Mouse (Mus musculus) CD4-positive, CD25-positive, alpha-beta regulatory T cell, adult 9 weeks (primary cell): ENCODE results near the gene Tex52. TPM values are rescaled to one million over a fixed set of nuclear protein-coding genes. Genes with fewer than 3 reads are reported as not detected.

Source experiments
- polyA plus RNA-seq: library from polyadenylated mRNA; unstranded; fragments of 100-300 nt; shearing (Covaris generic); gene quantifications from one replicate; pipeline ENCODE4 v1.2.1, GENCODE M21; 2017

The Tex52 gene
- polyA plus RNA-seq: not detected

GRCm38 (mm10) chr6:128375192-128375591 lies at the start of gene Tex52, which contains the start of gene Gm44596:
TSS of gene Tex52 (plus strand) at chr6:128375456.
TSS of gene Gm44596 (plus strand) at chr6:128375503.

GRCm38 (mm10) chr6:128355726-128356416 lies 19.4 kb upstream of the Tex52 start, which contains the start of gene Tulp3:
TSS of gene Tulp3 (minus strand) at chr6:128355851.

GRCm38 (mm10) chr6:128362381-128363006 lies 12.8 kb upstream of the Tex52 start, which contains the start of the genes Rhno1 and Foxm1:
TSS of gene Rhno1 (minus strand) at chr6:128362911.
TSS of gene Foxm1 (plus strand) at chr6:128362967.

GRCm38 (mm10) chr6:128398996-128399395 lies 23.7 kb downstream of the Tex52 start, which contains the start of gene Nrip2:
TSS of gene Nrip2 (plus strand) at chr6:128399296.

GRCm38 (mm10) chr6:128424269-128425019 lies 49.2 kb downstream of the Tex52 start, which contains the start of gene Itfg2:
TSS of gene Itfg2 (minus strand) at chr6:128424931.

Other genes starting within 250 kb of the Tex52 start
- 4.0 TPM for gene Tspan9, start 231.9 kb upstream of the Tex52 start, polyA plus RNA-seq
- gene Tead4, start 74.6 kb upstream of the Tex52 start, polyA plus RNA-seq: not detected
- 2.1 TPM for gene Tulp3, start 19.6 kb upstream of the Tex52 start, polyA plus RNA-seq
- 59.0 TPM for gene Rhno1, start 12.5 kb upstream of the Tex52 start, polyA plus RNA-seq
- 0.57 TPM for gene Foxm1, start 12.5 kb upstream of the Tex52 start, polyA plus RNA-seq
- gene Gm44596, start within 50 bp of the Tex52 start, polyA plus RNA-seq: not detected
- gene Nrip2, start 23.8 kb downstream of the Tex52 start, polyA plus RNA-seq: 1.8 TPM
- gene Itfg2, start 49.5 kb downstream of the Tex52 start, polyA plus RNA-seq: 34.7 TPM
- gene Fkbp4, start 63.2 kb downstream of the Tex52 start, polyA plus RNA-seq: 38.2 TPM
- gene Pzp, start 151.3 kb downstream of the Tex52 start, polyA plus RNA-seq: not detected
- gene A2ml1, start 206.2 kb downstream of the Tex52 start, polyA plus RNA-seq: not detected
- 0.52 TPM for gene Klrb1a, start 248.1 kb downstream of the Tex52 start, polyA plus RNA-seq